In the genomic region with DNA sequence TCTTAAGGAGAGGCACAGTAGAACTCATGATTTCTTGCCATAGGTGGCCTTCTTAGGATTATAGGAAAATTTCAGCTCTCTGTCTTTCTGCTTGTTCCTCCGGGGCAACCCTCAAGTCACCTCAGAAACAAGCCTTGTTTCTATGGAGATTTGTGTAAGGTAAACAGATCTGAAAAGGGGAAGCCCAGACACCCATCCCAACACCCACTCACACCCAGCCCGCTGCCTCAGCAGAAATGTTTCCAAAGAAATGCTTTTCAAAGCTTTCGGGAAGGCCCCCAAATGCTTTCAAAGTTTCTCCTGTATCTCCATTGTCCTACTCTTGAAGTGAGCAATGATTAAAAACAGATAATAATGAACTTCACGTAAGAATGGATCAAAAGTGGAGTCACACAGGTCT, we compare ENCODE assay signal across 21 mouse cellular contexts.
DNase-seq lines count a peak whose midpoint lies in the region; ATAC-seq and TF ChIP-seq lines count a peak whose summit lies in the region.
"Had no signal": no experiment of that assay in that cellular context is flagged by ENCODE, and none has a peak within 500 bp of the region (broad histone marks: within the 10 kb centered on the region; RNA-seq: fewer than 3 reads in every experiment).

No protein-coding gene starts in this region.

- H3K27ac ChIP-seq in CH12.LX (ENCODE audit: insufficient read depth, low read depth), result peak overlapping the region; percentile 84; the same call in 1 of the 2 replicates
- H3K27ac ChIP-seq in forebrain, embryonic 11.5 days (ENCODE audit: low read depth, low read length), result no peak overlapping the region
- H3K27ac ChIP-seq: embryonic facial prominence, embryonic 12.5 days; heart, embryonic 10.5 days; hindbrain, embryonic 15.5 days; limb, embryonic 15.5 days had no signal

- in situ Hi-C loops in CH12.LX (cut with MboI; ENCODE audit: low pct_ligation_motif_present, low pct_unique_long_range_greater_than_20kb, low sequenced_read_pairs), result loop anchor here (10.0 kb wide), 2 partner anchors 124 to 194 kb away; no protein-coding TSS in a partner anchor

- no peaks in the 10 kb centered on the region for H3K36me3 ChIP-seq in CH12.LX (replicated peaks in 1 of 2; ENCODE audit: control insufficient read depth in 1 of 2, insufficient read depth in 1 of 2, low read length in 1 of 2)
- H3K36me3 ChIP-seq in forebrain, embryonic 11.5 days (ENCODE audit: control insufficient read depth, insufficient read depth, low read length), result no peaks in the 10 kb centered on the region
- H3K36me3 ChIP-seq: embryonic facial prominence, embryonic 12.5 days; heart, embryonic 10.5 days; hindbrain, embryonic 15.5 days; limb, embryonic 15.5 days had no signal

- peak overlapping the region; percentile 65 for H3K9ac ChIP-seq in CH12.LX (ENCODE audit: insufficient read depth, low read depth)
- H3K9ac ChIP-seq in forebrain, embryonic 11.5 days (ENCODE audit: low read length), result no peak overlapping the region
- H3K9ac ChIP-seq: embryonic facial prominence, embryonic 12.5 days; hindbrain, embryonic 15.5 days; limb, embryonic 15.5 days; liver, postnatal 0 days had no signal

- WGBS in forebrain, embryonic 11.5 days, result 55% methylated on average over 4 of the region's 4 CpGs

- DNase-seq in heart, adult 18-20 months, result peak; percentile 28 to 60
- DNase-seq in heart, postnatal 10 days, result no peak
- peak; percentile 86 for DNase-seq in CH12.LX (ENCODE audit: extremely low read depth)
- peak; percentile 31 for DNase-seq in naive thymus-derived CD4-positive, alpha-beta T cell, adult 2 months (ENCODE audit: low read depth)
- DNase-seq in urinary bladder, postnatal 10 days (ENCODE audit: low spot score), result no peak
- DNase-seq in MN1 (ENCODE audit: low spot score), result no peak
- no peak for DNase-seq in forebrain, embryonic 11.5 days (ENCODE audit: low spot score)
- DNase-seq: adrenal gland, adult 8-10 months; cerebellum, adult 18-20 months; heart, postnatal 14 days; kidney, adult 2 months; kidney, postnatal 14 days; liver, postnatal 0 days; retina, postnatal 1 day; thymus, postnatal 4 days had no signal

- peak; percentile 62 for ATAC-seq in inflammation-experienced regulatory T-cells, adult 6 months
- ATAC-seq in forebrain, embryonic 11.5 days (replicated peaks; ENCODE audit: low FRiP score), result no peak
- ATAC-seq: forebrain, embryonic 16.5 days; liver, postnatal 0 days had no signal

- TF ChIP-seq POLR2A in CH12.LX (IDR thresholded peaks at IDR 0.05; ENCODE audit: low read depth, low read length), result no peak

- dilution Hi-C loops in CH12.LX (cut with MboI; ENCODE audit: extremely low pct_ligation_motif_present, extremely low pct_unique_long_range_greater_than_20kb, low sequenced_read_pairs), result no loop called here

- H3K4me3 ChIP-seq in CH12.LX (replicated peaks in 1 of 3; ENCODE audit: low read depth in 2 of 3, low read length in 2 of 3, poor library complexity in 1 of 3), result no peak overlapping the region
- no peak overlapping the region for H3K4me3 ChIP-seq in forebrain, embryonic 11.5 days (ENCODE audit: low read depth, low read length)
- H3K4me3 ChIP-seq: embryonic facial prominence, embryonic 12.5 days; heart, embryonic 10.5 days; hindbrain, embryonic 15.5 days; limb, embryonic 15.5 days had no signal

- H3K27me3 ChIP-seq in CH12.LX (replicated peaks), result no peaks in the 10 kb centered on the region
- no peaks in the 10 kb centered on the region for H3K27me3 ChIP-seq in forebrain, embryonic 11.5 days (ENCODE audit: control insufficient read depth, insufficient read depth, low read length)
- H3K27me3 ChIP-seq: embryonic facial prominence, embryonic 12.5 days; hindbrain, embryonic 15.5 days; limb, embryonic 15.5 days had no signal

- H3K4me1 ChIP-seq in CH12.LX (ENCODE audit: control insufficient read depth in 1 of 2, insufficient read depth in 2 of 2), result peaks cover 22 to 62% of the 10 kb centered on the region in 2 experiments
- H3K4me1 ChIP-seq in forebrain, embryonic 11.5 days (replicated peaks; ENCODE audit: control insufficient read depth, insufficient read depth, low read length), result no peaks in the 10 kb centered on the region
- H3K4me1 ChIP-seq: embryonic facial prominence, embryonic 12.5 days; heart, embryonic 10.5 days; hindbrain, embryonic 15.5 days had no signal

- TF ChIP-seq RAD21 in CH12.LX (IDR thresholded peaks at IDR 0.05; ENCODE audit: low read depth, low read length), result no peak; the same call in 1 of the 2 replicates

- no peaks in the 10 kb centered on the region for H3K79me2 ChIP-seq in CH12.LX (replicated peaks; ENCODE audit: control insufficient read depth, extremely low read depth, insufficient read depth, poor library complexity, severe bottlenecking)

- TF ChIP-seq EP300 in CH12.LX (IDR thresholded peaks at IDR 0.05; ENCODE audit: low read length), result peak; percentile 73

- intact Hi-C loops in heart, postnatal 10 days (cut with DNase I), result no loop called here

- H3K9me3 ChIP-seq in CH12.LX (replicated peaks; ENCODE audit: low read length), result no peaks in the 10 kb centered on the region
- H3K9me3 ChIP-seq in forebrain, embryonic 11.5 days (ENCODE audit: control insufficient read depth, low read length), result no peaks in the 10 kb centered on the region
- H3K9me3 ChIP-seq: embryonic facial prominence, embryonic 12.5 days; heart, embryonic 10.5 days; hindbrain, embryonic 15.5 days; limb, embryonic 15.5 days had no signal

- H3K4me2 ChIP-seq in CH12.LX (ENCODE audit: insufficient read depth, low read depth, poor library complexity, severe bottlenecking), result peak overlapping the region; percentile 40; the same call in 1 of the 2 replicates
- H3K4me2 ChIP-seq in forebrain, embryonic 11.5 days (ENCODE audit: low read depth, low read length, severe bottlenecking), result no peak overlapping the region
- H3K4me2 ChIP-seq: embryonic facial prominence, embryonic 12.5 days; hindbrain, embryonic 15.5 days; limb, embryonic 15.5 days had no signal

- no peak for TF ChIP-seq CTCF in CH12.LX (conservative IDR thresholded peaks at IDR 0.05 in 1 of 2, IDR thresholded peaks at IDR 0.05 in 1 of 2; ENCODE audit: low read depth in 2 of 2, low read length in 2 of 2)

TF ChIP-seq in CH12.LX, 34 proteins besides CTCF, POLR2A, EP300 and RAD21:
- TF ChIP-seq MYC (IDR thresholded peaks at IDR 0.05; ENCODE audit: low read depth, low read length), result 0 out of 2 replicates have a peak, but pooled peaks have one; percentile 14
- peak; percentile 7; the same call in 1 of the 2 replicates for TF ChIP-seq SMC3 (IDR thresholded peaks at IDR 0.05; ENCODE audit: low read depth, low read length)
- TF ChIP-seq ZC3H11A (IDR thresholded peaks at IDR 0.05; ENCODE audit: low read depth, low read length), result no peak
- no peak for TF ChIP-seq ZMIZ1 (IDR thresholded peaks at IDR 0.05; ENCODE audit: low read depth, low read length)
- peak; percentile 71 for TF ChIP-seq BHLHE40 (IDR thresholded peaks at IDR 0.05; ENCODE audit: low read depth, low read length)
- TF ChIP-seq MAX (IDR thresholded peaks at IDR 0.05; ENCODE audit: low read length), result 0 out of 2 replicates have a peak, but pooled peaks have one; percentile 37
- peak; percentile 89 for TF ChIP-seq CHD2 (IDR thresholded peaks at IDR 0.05; ENCODE audit: low read length)
- TF ChIP-seq MAZ (IDR thresholded peaks at IDR 0.05; ENCODE audit: low read depth, low read length), result peak; percentile 55; the same call in 1 of the 2 replicates
- peak; percentile 61; the same call in 1 of the 2 replicates for TF ChIP-seq JUND (conservative IDR thresholded peaks at IDR 0.05; ENCODE audit: low read depth, low read length)
- peak; percentile 85 for TF ChIP-seq MXI1 (IDR thresholded peaks at IDR 0.05; ENCODE audit: low read depth, low read length)
- TF ChIP-seq TCF12 (IDR thresholded peaks at IDR 0.05; ENCODE audit: low read depth, low read length), result peak; percentile 67; the same call in 1 of the 2 replicates
- TF ChIP-seq MAFK (IDR thresholded peaks at IDR 0.05; ENCODE audit: insufficient replicate concordance, low read length), result peak; percentile 98
- TF ChIP-seq SIN3A (IDR thresholded peaks at IDR 0.05; ENCODE audit: low read length), result peak; percentile 84
- no peak; the same call in 1 of the 2 replicates for TF ChIP-seq ZKSCAN1 (IDR thresholded peaks at IDR 0.05; ENCODE audit: borderline replicate concordance, low read depth, low read length)
- peak; percentile 46; the same call in 1 of the 2 replicates for TF ChIP-seq IRF4 (IDR thresholded peaks at IDR 0.05; ENCODE audit: low read depth, low read length)
- peak; percentile 75 for TF ChIP-seq MEF2A (IDR thresholded peaks at IDR 0.05; ENCODE audit: borderline replicate concordance, low read depth, low read length)
- no peak for TF ChIP-seq USF2 (conservative IDR thresholded peaks at IDR 0.05; ENCODE audit: low read depth, low read length)
- peak; percentile 59; the same call in 1 of the 2 replicates for TF ChIP-seq RCOR1 (conservative IDR thresholded peaks at IDR 0.05; ENCODE audit: low read depth, low read length)
- TF ChIP-seq ETS1 (conservative IDR thresholded peaks at IDR 0.05; ENCODE audit: low read depth, low read length), result peak; percentile 90

Comparison
In these comparisons a context has a peak if more than half of its experiments do, and no peak if none do; other contexts are left out.
1. DNase-seq: peak in heart, adult 18-20 months (2 of 2), CH12.LX (single experiment) and naive thymus-derived CD4-positive, alpha-beta T cell, adult 2 months (single experiment); none in heart, postnatal 10 days (0 of 2), urinary bladder, postnatal 10 days (single experiment), MN1 (single experiment) and forebrain, embryonic 11.5 days (single experiment).